Mouse (Mus musculus) testis, postnatal 10 days (tissue): ENCODE measurements around the gene Cdca5.
"Not testable (repeated sequence)": the region's sequence is repeated elsewhere in the genome, so short reads cannot be mapped to it uniquely, and the experiment has no call there.

Experiments used
- DNase-seq: peaks from one replicate; pipeline ENCODE4 v3.0.0; 2021; ENCODE audit warnings: low spot score

The Cdca5 gene

GRCm38 (mm10) chr19:6104476-6104875 is 19.7 kb downstream of the Cdca5 start:
- DNase-seq: no peak

- DNase-seq: no peak
Observed at GRCm38 (mm10) chr19:6105586-6105985, 20.8 kb downstream of the Cdca5 start, which contains the start of gene Naaladl1. Gene Naaladl1 (plus strand): TSS chr19:6105782.

GRCm38 (mm10) chr19:6113116-6113515 is 28.3 kb downstream of the Cdca5 start:
- peak; percentile 40 for DNase-seq

- DNase-seq: no peak
Observed at GRCm38 (mm10) chr19:6116113-6116850, 31.5 kb downstream of the Cdca5 start.

- no peak for DNase-seq
Observed at GRCm38 (mm10) chr19:6117346-6117985, 32.7 kb downstream of the Cdca5 start.

- DNase-seq: peak; percentile 90
Observed at GRCm38 (mm10) chr19:6117986-6118676, 33.3 kb downstream of the Cdca5 start, which contains the start of gene Sac3d1. Gene Sac3d1 (minus strand): TSS chr19:6118650.

DNA sequence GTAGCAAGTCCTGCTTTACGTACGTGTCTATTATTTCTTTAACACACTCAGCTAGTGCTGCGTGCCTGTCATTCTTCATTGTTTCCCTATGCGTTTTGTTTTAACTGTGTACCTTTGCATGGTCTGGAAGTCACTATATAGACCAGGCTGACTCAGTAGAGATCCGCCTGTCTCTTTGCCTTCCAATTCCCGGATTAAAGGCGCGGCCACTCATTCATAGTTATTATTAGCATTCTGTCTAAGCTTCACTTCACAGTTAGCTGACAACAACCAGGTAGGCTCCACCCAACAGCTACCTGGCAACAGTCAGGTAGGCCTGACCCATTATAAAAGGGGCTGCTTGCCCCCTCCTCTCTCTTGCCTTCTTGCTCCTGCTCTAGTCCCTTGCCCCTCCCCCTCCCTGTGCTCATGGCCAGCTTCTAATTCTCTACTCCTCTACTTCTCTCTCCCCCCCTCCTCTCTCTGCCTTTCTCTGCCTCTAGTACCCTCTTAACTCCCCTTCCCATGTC is 33.9 kb downstream of the Cdca5 start:
- peak; percentile 65 for DNase-seq

DNA sequence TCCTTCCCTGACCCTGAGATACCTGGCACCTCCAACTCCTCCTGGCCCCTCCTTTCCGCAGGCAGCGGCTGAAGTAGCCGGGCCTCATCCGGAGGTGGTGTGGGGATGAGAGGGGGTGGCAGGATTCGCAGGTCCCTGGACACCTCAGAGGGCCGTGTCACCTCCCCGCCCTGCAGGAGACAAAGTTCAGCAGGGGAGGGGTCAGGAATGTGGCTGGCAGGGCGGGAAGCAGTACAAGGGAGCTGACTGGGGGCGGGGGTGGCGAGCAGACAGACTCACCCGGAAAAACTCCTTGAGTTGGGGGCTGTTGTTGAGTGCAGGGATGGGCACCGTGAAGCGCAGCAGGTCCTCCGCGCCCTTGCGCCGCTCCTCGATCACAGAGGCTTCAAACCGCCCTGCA is 37.0 kb downstream of the Cdca5 start:
- DNase-seq: no peak

GRCm38 (mm10) chr19:6123330-6123729 is 38.5 kb downstream of the Cdca5 start:
- no peak for DNase-seq

GRCm38 (mm10) chr19:6124898-6125297 is 40.1 kb downstream of the Cdca5 start:
- no peak for DNase-seq

DNA sequence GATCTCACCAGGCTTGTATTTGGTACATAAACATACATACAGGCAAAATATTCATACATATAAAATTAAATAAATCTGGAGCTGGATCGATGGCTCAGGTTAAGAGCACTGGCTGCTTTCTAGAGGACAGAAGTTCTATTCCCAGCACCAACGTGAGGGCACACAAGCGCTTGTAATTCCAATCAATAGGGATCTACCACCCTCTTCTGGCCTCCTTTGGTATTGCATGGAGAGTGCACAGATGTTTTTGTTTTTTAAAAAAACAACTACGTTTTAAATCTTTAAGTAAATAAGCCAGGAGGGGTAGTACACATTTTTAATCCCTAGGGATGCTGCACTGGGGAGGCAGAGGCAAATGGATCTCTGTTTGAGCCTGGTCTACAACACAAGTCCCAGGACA is 41.5 kb downstream of the Cdca5 start:
- DNase-seq: peak; percentile 75

- no peak for DNase-seq
Observed at GRCm38 (mm10) chr19:6126789-6127580, 42.2 kb downstream of the Cdca5 start.

- DNase-seq: peak; percentile 95
Observed at GRCm38 (mm10) chr19:6127760-6128341, 43.1 kb downstream of the Cdca5 start, which contains the start of gene Snx15. Gene Snx15 (minus strand): TSS chr19:6128304.

- DNase-seq: not testable (repeated sequence)
Observed at GRCm38 (mm10) chr19:6130414-6131128, 45.8 kb downstream of the Cdca5 start.

DNA sequence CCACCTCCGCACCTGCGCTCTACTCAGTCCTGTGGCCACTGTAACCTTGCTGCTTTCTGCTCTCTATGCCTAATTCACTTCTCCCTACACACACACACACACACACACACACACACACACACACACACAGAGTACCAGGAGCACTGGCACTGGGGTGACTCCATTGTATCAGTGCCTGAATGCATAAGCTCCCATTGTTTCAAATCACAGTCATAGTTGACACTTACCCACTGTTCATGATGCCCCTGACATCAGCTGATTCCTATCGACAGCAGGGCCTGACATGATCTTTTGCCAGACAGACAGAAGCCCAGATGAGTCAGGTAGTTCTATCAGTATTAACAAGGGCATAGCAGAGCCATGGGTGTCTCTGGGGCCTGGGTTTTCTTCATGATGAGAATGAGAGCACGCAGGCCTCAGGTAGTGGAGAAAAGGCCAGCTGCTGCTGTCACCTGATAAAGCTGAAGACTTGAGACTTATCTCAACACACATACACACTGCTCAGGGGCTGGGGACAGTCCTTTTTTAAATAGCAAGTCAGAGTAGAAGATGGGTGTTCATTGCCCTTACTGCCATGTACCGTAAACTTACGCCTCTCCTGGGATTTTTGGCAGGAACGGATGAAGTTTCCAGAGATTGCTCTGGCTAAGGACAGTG is 47.5 kb downstream of the Cdca5 start:
- no peak for DNase-seq

DNA sequence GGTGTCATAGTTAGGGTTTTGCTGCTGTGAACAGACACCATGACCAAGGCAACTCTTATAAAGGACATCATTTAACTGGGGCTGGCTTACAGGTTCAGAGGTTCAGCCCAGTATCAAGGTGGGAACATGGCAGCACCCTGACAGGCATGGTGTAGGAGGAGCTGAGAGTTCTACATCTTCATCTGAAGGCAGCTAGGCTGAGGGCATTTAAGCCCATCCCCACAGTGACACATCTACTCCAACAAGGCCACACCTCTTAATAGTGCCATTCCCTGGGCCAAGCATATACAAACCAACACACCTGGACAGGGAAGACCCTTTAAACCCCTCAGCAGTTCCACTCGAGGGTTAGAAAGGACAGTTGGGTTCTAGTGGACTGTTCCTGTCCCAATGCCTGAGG is 48.4 kb downstream of the Cdca5 start:
- not testable (repeated sequence) for DNase-seq

- DNase-seq: no peak
Observed at GRCm38 (mm10) chr19:6136397-6136796, 51.6 kb downstream of the Cdca5 start.

- no peak for DNase-seq
Observed at GRCm38 (mm10) chr19:6139701-6140100, 54.9 kb downstream of the Cdca5 start.

DNA sequence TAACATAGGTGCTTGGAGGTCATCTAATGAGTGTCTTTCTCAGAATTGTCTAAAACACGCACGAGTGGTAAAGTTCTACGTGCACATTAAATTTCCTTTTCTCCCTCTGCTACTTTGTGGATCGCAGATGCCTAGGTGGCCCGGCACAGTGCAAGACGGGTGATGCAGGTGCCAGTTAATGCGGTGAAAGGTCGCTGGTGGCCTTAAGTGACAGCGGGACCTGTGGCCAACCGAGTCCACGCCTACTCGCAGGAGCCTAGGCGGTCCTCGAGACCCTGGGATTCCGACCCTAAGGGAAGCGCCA is 55.5 kb downstream of the Cdca5 start:
- no peak for DNase-seq

- peak; percentile 93 for DNase-seq
Observed at GRCm38 (mm10) chr19:6140678-6141393, 56.1 kb downstream of the Cdca5 start, which contains the start of gene Batf2. Gene Batf2 (plus strand): TSS chr19:6140983.
